Mouse (Mus musculus): Measurements from ENCODE around the gene Nfe2l1. TPM values are rescaled to one million over a fixed set of nuclear protein-coding genes. Genes with fewer than 3 reads are reported as not detected.

Nfe2l1 gene
- polyA plus RNA-seq, 1 experiment from 2014 or later: 68.2 TPM

DNA sequence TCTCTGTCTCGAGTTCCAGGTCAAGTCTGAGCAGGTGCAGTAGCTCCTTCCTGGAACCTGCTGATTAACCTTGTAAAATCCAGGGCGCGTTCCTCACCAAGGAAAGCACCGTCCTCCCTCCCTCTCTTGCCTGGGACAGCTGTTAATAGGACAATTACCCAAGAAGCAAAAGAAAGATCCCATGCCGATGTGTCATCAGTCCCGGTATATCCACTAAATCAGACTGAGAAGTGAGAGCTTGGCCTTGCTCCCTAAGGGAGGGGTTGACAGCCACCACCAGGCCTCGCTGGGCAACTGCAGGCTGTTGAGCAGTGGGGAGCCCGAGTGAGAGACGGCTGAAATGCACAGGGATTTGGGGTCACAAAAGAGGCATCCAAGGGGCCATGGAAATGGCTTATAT lies 7.5 kb upstream of the Nfe2l1 start:
- Histone ChIP-seq H3K27me3 (ENCODE audit: control insufficient read depth, insufficient read depth, low read depth, low read length) (no peaks in the 10 kb centered on the region), H3K36me3 (ENCODE audit: control insufficient read depth, insufficient read depth, low read length) (no peaks in the 10 kb centered on the region), H3K4me1 (replicated peaks; ENCODE audit: control insufficient read depth, insufficient read depth, low read length) (no peaks in the 10 kb centered on the region), H3K4me2 (ENCODE audit: low read depth, low read length) (no peak overlapping the region), H3K27ac (ENCODE audit: low read length) (no peak overlapping the region), H3K9me3 (ENCODE audit: control insufficient read depth, low read length) (no peaks in the 10 kb centered on the region), H3K4me3 (ENCODE audit: low read length) (no peak overlapping the region), H3K9ac (ENCODE audit: low read length) (no peak overlapping the region)
- no peak for ATAC-seq (ENCODE audit: low read depth)
- 30% methylated on average over 9 of the region's 9 CpGs for WGBS

DNA sequence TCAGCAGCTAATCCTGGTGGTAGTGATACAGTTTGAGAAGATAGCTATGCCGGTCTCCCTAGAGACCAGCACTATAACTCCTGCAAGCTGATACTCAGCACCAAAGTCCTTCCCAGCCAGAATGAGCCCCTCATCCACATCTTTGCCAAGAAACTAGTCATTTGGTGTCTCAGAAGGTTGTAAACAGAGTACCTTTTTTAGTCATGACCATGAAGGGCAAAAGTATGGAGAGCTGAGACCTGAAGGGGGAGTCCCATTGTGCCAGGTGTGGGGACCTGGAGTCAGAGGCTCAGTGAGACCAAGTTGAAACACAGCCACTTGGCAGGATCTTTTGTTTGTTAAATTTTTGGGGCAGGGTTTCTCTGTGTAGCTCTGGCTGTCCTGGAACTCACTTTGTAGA lies 4.4 kb upstream of the Nfe2l1 start:
- ATAC-seq (ENCODE audit: low read depth): no peak
- WGBS: 92% methylated on average over 1 of the region's 1 CpGs
- Histone ChIP-seq H3K4me2 (ENCODE audit: low read depth, low read length) (no peak overlapping the region), H3K27me3 (ENCODE audit: control insufficient read depth, insufficient read depth, low read depth, low read length) (no peaks in the 10 kb centered on the region), H3K27ac (ENCODE audit: low read length) (no peak overlapping the region), H3K9ac (ENCODE audit: low read length) (no peak overlapping the region), H3K36me3 (ENCODE audit: control insufficient read depth, insufficient read depth, low read length) (no peaks in the 10 kb centered on the region), H3K9me3 (ENCODE audit: control insufficient read depth, low read length) (no peaks in the 10 kb centered on the region), H3K4me3 (ENCODE audit: low read length) (no peak overlapping the region), H3K4me1 (replicated peaks; ENCODE audit: control insufficient read depth, insufficient read depth, low read length) (peaks cover 4% of the 10 kb centered on the region)

DNA sequence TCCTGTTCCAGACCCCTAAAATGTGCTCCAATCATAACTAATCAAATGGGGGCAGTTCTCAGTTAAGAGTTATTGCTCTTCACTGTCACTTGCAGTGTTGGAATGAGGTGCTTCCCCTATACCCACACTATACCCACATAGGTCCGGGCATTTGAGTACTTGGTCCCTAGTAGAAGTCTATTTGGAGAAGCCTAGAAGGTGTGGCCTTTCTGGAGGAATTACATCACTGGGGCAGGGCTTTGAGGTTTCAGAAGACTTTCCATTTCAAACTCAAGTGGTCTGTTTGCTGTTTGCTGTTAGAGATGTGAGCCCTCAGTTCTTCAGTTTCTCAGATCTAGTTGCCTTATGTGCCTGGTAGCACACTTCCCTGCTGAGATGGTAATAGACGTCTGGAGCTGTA lies 3.2 kb upstream of the Nfe2l1 start:
- ATAC-seq (ENCODE audit: low read depth): no peak
- Histone ChIP-seq H3K9me3 (ENCODE audit: control insufficient read depth, low read length) (no peaks in the 10 kb centered on the region), H3K4me2 (ENCODE audit: low read depth, low read length) (no peak overlapping the region), H3K27me3 (ENCODE audit: control insufficient read depth, insufficient read depth, low read depth, low read length) (no peaks in the 10 kb centered on the region), H3K36me3 (ENCODE audit: control insufficient read depth, insufficient read depth, low read length) (no peaks in the 10 kb centered on the region), H3K4me1 (replicated peaks; ENCODE audit: control insufficient read depth, insufficient read depth, low read length) (peaks cover 12% of the 10 kb centered on the region), H3K9ac (ENCODE audit: low read length) (no peak overlapping the region), H3K27ac (ENCODE audit: low read length) (no peak overlapping the region), H3K4me3 (ENCODE audit: low read length) (no peak overlapping the region)
- 41% methylated on average over 2 of the region's 2 CpGs for WGBS

DNA sequence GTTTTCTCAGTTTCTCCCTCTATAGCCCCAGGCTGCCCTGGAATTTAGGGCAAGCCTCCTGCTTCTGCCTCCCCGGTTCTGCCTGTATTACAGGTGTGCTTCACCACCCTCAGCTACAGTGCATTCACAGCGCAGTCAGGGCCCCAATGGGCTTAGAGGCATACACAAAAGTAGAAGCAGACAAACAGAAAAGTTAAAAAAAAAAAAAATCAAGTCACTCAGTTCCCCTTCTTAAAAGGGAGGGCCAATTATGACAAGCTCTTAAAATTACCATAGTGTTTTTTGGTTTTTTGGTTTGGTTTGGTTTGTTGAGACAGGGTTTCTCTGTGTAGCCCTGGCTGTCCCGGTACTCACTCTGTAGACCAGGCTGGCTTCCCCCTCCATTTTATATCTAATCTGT lies 2.8 kb upstream of the Nfe2l1 start:
- WGBS: 87% methylated on average over 3 of the region's 3 CpGs
- Histone ChIP-seq H3K4me1 (replicated peaks; ENCODE audit: control insufficient read depth, insufficient read depth, low read length) (peaks cover 17% of the 10 kb centered on the region), H3K27ac (ENCODE audit: low read length) (no peak overlapping the region), H3K27me3 (ENCODE audit: control insufficient read depth, insufficient read depth, low read depth, low read length) (no peaks in the 10 kb centered on the region), H3K4me2 (ENCODE audit: low read depth, low read length) (no peak overlapping the region), H3K9ac (ENCODE audit: low read length) (no peak overlapping the region), H3K4me3 (ENCODE audit: low read length) (no peak overlapping the region), H3K9me3 (ENCODE audit: control insufficient read depth, low read length) (no peaks in the 10 kb centered on the region), H3K36me3 (ENCODE audit: control insufficient read depth, insufficient read depth, low read length) (no peaks in the 10 kb centered on the region)
- no peak for ATAC-seq (ENCODE audit: low read depth)

DNA sequence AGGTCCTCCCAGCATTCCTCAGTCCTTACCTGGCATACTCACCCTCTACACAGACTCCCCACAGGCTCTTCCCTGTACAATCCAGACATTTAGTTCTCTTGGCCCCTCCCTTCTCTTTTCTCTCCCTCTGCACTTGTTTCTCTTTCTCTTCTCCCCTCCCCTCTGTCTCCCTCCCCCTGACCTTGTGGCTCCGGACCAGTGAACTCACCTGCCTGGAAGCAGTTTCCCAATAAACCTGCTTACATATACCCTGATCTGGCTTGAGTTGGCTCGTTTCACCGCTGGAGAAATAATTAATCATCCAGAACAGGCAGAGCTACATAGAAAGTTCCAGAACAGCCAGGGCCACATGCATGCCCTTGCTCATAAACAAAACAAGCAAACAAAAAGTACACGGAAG lies 1.7 kb upstream of the Nfe2l1 start:
- H3K27me3 ChIP-seq (ENCODE audit: control insufficient read depth, insufficient read depth, low read depth, low read length): no peaks in the 10 kb centered on the region
- peaks cover 27% of the 10 kb centered on the region for H3K4me1 ChIP-seq (replicated peaks; ENCODE audit: control insufficient read depth, insufficient read depth, low read length)
- no peak overlapping the region for H3K4me3 ChIP-seq (ENCODE audit: low read length)
- no peak overlapping the region for H3K27ac ChIP-seq (ENCODE audit: low read length)
- H3K4me2 ChIP-seq (ENCODE audit: low read depth, low read length): no peak overlapping the region
- H3K36me3 ChIP-seq (ENCODE audit: control insufficient read depth, insufficient read depth, low read length): peaks cover 5% of the 10 kb centered on the region; the same call in 1 of the 2 replicates
- ATAC-seq (ENCODE audit: low read depth): no peak
- H3K9me3 ChIP-seq (ENCODE audit: control insufficient read depth, low read length): no peaks in the 10 kb centered on the region
- 59% methylated on average over 4 of the region's 4 CpGs for WGBS
- no peak overlapping the region for H3K9ac ChIP-seq (ENCODE audit: low read length)

DNA sequence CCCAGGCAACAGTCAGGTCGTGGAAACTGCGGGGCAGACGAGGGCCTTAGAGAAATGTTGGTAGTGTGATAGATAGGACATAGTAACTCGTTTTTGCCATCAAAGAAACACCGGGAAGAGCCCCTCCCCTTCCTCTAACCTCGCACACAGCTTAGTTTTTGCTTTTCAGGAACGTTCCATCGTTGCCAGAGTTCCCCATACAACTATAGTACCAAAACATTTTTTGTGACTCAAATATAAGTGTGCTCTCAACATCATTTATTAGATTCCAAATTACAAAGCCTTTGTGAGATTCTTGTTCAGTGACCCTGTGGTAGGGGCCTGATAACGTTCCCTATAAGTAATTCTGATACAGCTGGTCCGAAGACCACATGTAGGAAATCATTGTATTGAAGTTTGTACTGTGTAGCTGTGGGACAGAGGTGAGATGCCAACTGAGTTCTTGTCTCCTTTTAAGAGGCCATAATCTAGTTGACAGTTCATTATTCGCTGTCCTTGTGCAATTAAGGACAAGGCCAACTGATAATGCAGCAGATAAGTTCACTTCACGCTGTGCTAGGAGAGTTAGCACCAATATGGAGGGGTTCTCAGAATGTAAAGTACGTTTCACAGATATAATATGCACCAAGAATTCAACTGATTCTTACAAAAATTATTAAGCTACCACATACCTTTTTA lies 910 bp upstream of the Nfe2l1 start:
- Histone ChIP-seq H3K4me3 (ENCODE audit: low read length) (peak overlapping the region; percentile 75), H3K36me3 (ENCODE audit: control insufficient read depth, insufficient read depth, low read length) (peaks cover 5% of the 10 kb centered on the region; the same call in 1 of the 2 replicates), H3K4me1 (replicated peaks; ENCODE audit: control insufficient read depth, insufficient read depth, low read length) (peaks cover 35% of the 10 kb centered on the region), H3K9ac (ENCODE audit: low read length) (peak overlapping the region; percentile 78), H3K4me2 (ENCODE audit: low read depth, low read length) (peak overlapping the region; percentile 64), H3K27me3 (ENCODE audit: control insufficient read depth, insufficient read depth, low read depth, low read length) (no peaks in the 10 kb centered on the region), H3K9me3 (ENCODE audit: control insufficient read depth, low read length) (no peaks in the 10 kb centered on the region), H3K27ac (ENCODE audit: low read length) (peak overlapping the region; percentile 94)
- ATAC-seq (ENCODE audit: low read depth): no peak
- WGBS: 12% methylated on average over 13 of the region's 13 CpGs

DNA sequence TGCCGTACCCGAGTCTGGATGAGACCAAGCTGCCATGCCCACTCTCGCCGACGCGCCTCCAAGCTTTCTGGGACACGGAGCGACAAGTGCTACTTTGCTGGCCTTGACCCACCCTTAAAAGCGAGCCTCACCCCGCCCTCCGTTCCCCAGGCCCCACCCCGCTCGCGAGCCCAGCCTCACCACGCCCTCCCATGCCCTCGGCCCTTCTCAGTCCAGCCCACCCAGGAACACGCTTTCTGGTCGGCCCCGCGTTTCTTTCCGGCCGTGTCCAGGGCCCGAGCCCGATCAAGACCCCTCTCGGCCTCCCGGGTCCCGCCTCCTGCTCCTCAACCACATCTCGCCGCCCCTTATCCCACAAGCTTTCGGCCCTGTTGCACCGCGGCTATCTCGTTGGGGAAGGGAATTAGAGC lies 360 bp downstream of the Nfe2l1 start:
- Histone ChIP-seq H3K36me3 (ENCODE audit: control insufficient read depth, insufficient read depth, low read length) (peaks cover 5% of the 10 kb centered on the region; the same call in 1 of the 2 replicates), H3K27me3 (ENCODE audit: control insufficient read depth, insufficient read depth, low read depth, low read length) (no peaks in the 10 kb centered on the region), H3K9ac (ENCODE audit: low read length) (peak overlapping the region; percentile 81), H3K4me2 (ENCODE audit: low read depth, low read length) (peak overlapping the region; percentile 69), H3K9me3 (ENCODE audit: control insufficient read depth, low read length) (no peaks in the 10 kb centered on the region), H3K4me1 (replicated peaks; ENCODE audit: control insufficient read depth, insufficient read depth, low read length) (peaks cover 48% of the 10 kb centered on the region), H3K4me3 (ENCODE audit: low read length) (peak overlapping the region; percentile 66), H3K27ac (ENCODE audit: low read length) (peak overlapping the region; percentile 98)
- WGBS: under 1% methylated on average over 33 of the region's 33 CpGs
- ATAC-seq (ENCODE audit: low read depth): peak; percentile 84

DNA sequence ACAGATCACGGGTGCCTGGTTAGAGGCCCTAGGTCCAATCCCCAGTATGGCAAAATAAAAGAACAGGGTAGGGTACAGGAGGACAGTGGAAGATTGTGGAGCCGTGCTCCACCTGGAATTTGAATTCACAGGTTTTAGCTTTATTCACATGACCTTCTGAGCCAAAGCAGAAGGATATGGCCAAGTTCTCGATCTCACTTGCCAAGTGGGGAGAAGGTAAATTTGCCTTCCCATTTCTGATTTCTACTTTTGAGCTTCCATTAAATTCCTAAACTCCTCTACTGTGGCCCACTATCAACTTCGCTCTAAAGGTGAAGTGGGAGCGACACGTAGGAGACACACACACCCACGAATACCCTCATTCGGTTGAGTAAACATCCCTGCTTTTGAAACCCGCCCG lies 887 bp downstream of the Nfe2l1 start:
- ATAC-seq (ENCODE audit: low read depth): no peak
- Histone ChIP-seq H3K9ac (ENCODE audit: low read length) (peak overlapping the region; percentile 81), H3K36me3 (ENCODE audit: control insufficient read depth, insufficient read depth, low read length) (peaks cover 5% of the 10 kb centered on the region; the same call in 1 of the 2 replicates), H3K27ac (ENCODE audit: low read length) (peak overlapping the region; percentile 98), H3K4me2 (ENCODE audit: low read depth, low read length) (peak overlapping the region; percentile 69), H3K27me3 (ENCODE audit: control insufficient read depth, insufficient read depth, low read depth, low read length) (no peaks in the 10 kb centered on the region), H3K4me3 (ENCODE audit: low read length) (peak overlapping the region; percentile 66), H3K9me3 (ENCODE audit: control insufficient read depth, low read length) (no peaks in the 10 kb centered on the region), H3K4me1 (replicated peaks; ENCODE audit: control insufficient read depth, insufficient read depth, low read length) (peaks cover 52% of the 10 kb centered on the region)
- WGBS: 7% methylated on average over 10 of the region's 10 CpGs

DNA sequence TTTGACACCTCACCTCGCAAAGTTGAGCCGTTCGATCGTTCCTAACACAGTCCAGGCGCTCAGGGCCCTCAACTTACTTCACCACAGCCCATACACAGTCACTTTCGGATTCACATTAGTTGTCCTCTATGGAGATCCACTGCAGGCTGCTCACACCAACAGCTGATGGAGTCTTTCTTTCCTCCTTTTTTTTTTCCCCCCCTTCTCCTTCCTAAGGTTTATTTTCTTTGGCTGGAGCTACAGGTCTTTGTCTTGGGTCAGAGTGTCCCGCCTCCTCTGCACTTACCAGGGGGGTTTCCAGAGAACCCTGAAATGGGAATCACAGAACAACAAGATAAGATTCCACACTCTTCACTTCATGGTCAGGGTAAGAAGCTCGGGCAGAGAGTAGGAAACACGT lies 1.9 kb downstream of the Nfe2l1 start:
- Histone ChIP-seq H3K9ac (ENCODE audit: low read length) (peak overlapping the region; percentile 38), H3K27me3 (ENCODE audit: control insufficient read depth, insufficient read depth, low read depth, low read length) (no peaks in the 10 kb centered on the region), H3K4me3 (ENCODE audit: low read length) (0 out of 2 replicates have a peak overlapping the region, but pooled peaks have one; percentile 3), H3K9me3 (ENCODE audit: control insufficient read depth, low read length) (no peaks in the 10 kb centered on the region), H3K4me2 (ENCODE audit: low read depth, low read length) (peak overlapping the region; percentile 43), H3K27ac (ENCODE audit: low read length) (no peak overlapping the region), H3K36me3 (ENCODE audit: control insufficient read depth, insufficient read depth, low read length) (peaks cover 5% of the 10 kb centered on the region; the same call in 1 of the 2 replicates), H3K4me1 (replicated peaks; ENCODE audit: control insufficient read depth, insufficient read depth, low read length) (peaks cover 61% of the 10 kb centered on the region)
- WGBS: 63% methylated on average over 9 of the region's 9 CpGs
- ATAC-seq (ENCODE audit: low read depth): no peak

All from lung, embryonic 16.5 days (tissue).